Mouse (Mus musculus): ENCODE measurements around the gene Smyd2.

GRCm38 (mm10) chr1:189885975-189886374, 36.2 kb downstream of the Smyd2 start:
- TF ChIP-seq POLR2A (IDR thresholded peaks at IDR 0.05; ENCODE audit: insufficient read length, low read depth): no peak
- no peak for TF ChIP-seq POLR2AphosphoS2 (IDR thresholded peaks at IDR 0.05; ENCODE audit: insufficient read length, low read depth)
- no peak for TF ChIP-seq CEBPB (IDR thresholded peaks at IDR 0.05; ENCODE audit: insufficient read depth, poor library complexity, severe bottlenecking)
- TF ChIP-seq REST (IDR thresholded peaks at IDR 0.05; ENCODE audit: insufficient read depth, insufficient read length): no peak
- TF ChIP-seq TCF3 (IDR thresholded peaks at IDR 0.05; ENCODE audit: insufficient read length, low read depth): no peak
- no peak for TF ChIP-seq MYOD1 (IDR thresholded peaks at IDR 0.05; ENCODE audit: control insufficient read depth in 1 of 3, insufficient read length in 2 of 3, low read depth in 2 of 3)
- no peak for TF ChIP-seq TCF12 (IDR thresholded peaks at IDR 0.05; ENCODE audit: insufficient read depth, poor library complexity, severe bottlenecking)
- no peak for TF ChIP-seq E2F4 (IDR thresholded peaks at IDR 0.05; ENCODE audit: insufficient read depth)
- no peak for TF ChIP-seq MYOG (IDR thresholded peaks at IDR 0.05; ENCODE audit: control insufficient read depth in 1 of 3, insufficient read depth in 1 of 3, insufficient read length in 2 of 3, low read depth in 2 of 3)
- no peak for TF ChIP-seq MAX (IDR thresholded peaks at IDR 0.05; ENCODE audit: low read depth)

All from myocyte (in vitro differentiated cells).